Mouse (Mus musculus): ENCODE results near the gene Metap1d. TPM values are rescaled to one million over a fixed set of nuclear protein-coding genes. Genes with fewer than 3 reads are reported as not detected.

The Metap1d gene
- polyA plus RNA-seq, 1 experiment: 7.3 TPM

DNA sequence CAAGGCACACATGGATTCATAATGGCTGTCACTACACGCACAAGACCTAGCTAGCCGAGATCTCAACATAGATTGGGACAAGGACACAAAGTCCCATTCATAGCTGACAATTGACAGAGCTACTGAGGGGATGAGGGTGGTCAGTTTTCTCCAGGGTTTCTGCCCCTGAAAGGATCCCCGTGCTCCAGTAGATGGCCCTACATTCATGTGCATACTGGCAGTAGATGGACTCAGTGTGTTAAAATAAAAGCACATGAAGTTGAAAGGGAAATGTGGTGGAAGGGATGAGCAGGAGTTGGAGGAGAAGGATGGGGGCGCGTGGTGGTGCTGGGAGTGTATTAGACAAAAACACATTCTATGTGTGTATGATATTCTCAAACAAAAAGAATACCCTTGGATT, 1.3 kb upstream of the Metap1d start:
- TF ChIP-seq POLR2AphosphoS2 (IDR thresholded peaks at IDR 0.05; ENCODE audit: insufficient read length, low read depth): no peak
- no peak for TF ChIP-seq MAX (IDR thresholded peaks at IDR 0.05; ENCODE audit: low read depth)
- TF ChIP-seq USF1 (IDR thresholded peaks at IDR 0.05; ENCODE audit: low read depth): no peak
- TF ChIP-seq POLR2A (IDR thresholded peaks at IDR 0.05; ENCODE audit: insufficient read length, low read depth): no peak
- TF ChIP-seq TCF12 (IDR thresholded peaks at IDR 0.05; ENCODE audit: insufficient read depth, poor library complexity, severe bottlenecking): no peak
- no peak for TF ChIP-seq MYOG (IDR thresholded peaks at IDR 0.05; ENCODE audit: control insufficient read depth in 1 of 3, insufficient read depth in 1 of 3, insufficient read length in 2 of 3, low read depth in 2 of 3)
- TF ChIP-seq E2F4 (IDR thresholded peaks at IDR 0.05; ENCODE audit: insufficient read depth): no peak
- TF ChIP-seq TCF3 (IDR thresholded peaks at IDR 0.05; ENCODE audit: insufficient read length, low read depth): no peak
- no peak for TF ChIP-seq CEBPB (IDR thresholded peaks at IDR 0.05; ENCODE audit: insufficient read depth, poor library complexity, severe bottlenecking)
- TF ChIP-seq MYOD1 (IDR thresholded peaks at IDR 0.05; ENCODE audit: control insufficient read depth in 1 of 3, insufficient read length in 2 of 3, low read depth in 2 of 3): no peak
- no peak for TF ChIP-seq SRF (IDR thresholded peaks at IDR 0.05; ENCODE audit: control insufficient read depth, insufficient read length, low read depth)
- no peak for TF ChIP-seq REST (IDR thresholded peaks at IDR 0.05; ENCODE audit: insufficient read depth, insufficient read length)
- Histone ChIP-seq H3K36me3 (ENCODE audit: control insufficient read depth, insufficient read depth) (no peaks in the 10 kb centered on the region), H3K4me2 (ENCODE audit: low read depth) (no peak overlapping the region), H3K27me3 (ENCODE audit: control insufficient read depth, insufficient read depth, insufficient read length) (no peaks in the 10 kb centered on the region), H3K79me2 (ENCODE audit: control insufficient read depth, insufficient read depth) (no peaks in the 10 kb centered on the region), H3K4me3 (no peak overlapping the region), H3ac (ENCODE audit: control insufficient read depth, insufficient read length) (no peak overlapping the region)

DNA sequence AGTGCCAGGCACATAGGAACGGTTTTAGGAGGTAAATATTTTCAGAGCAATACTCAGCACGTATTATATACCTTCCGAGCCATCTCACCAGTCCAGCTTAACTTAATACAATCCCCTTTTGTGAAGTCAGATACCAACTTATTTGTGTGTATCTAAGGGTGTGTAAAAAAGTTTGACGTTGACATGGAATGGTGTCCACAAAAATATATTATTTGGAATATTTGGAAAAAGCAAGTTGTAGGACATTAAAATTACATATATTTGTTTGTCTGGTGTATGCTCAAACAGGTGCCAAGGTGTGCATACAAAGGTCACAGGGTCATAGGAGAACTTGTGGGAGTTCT, 813 bp downstream of the Metap1d start:
- Histone ChIP-seq H3K27me3 (ENCODE audit: control insufficient read depth, insufficient read depth, insufficient read length) (no peaks in the 10 kb centered on the region), H3ac (ENCODE audit: control insufficient read depth, insufficient read length) (peak overlapping the region; percentile 16), H3K4me3 (peak overlapping the region; percentile 61), H3K36me3 (ENCODE audit: control insufficient read depth, insufficient read depth) (no peaks in the 10 kb centered on the region), H3K4me2 (ENCODE audit: low read depth) (peak overlapping the region; percentile 72), H3K79me2 (ENCODE audit: control insufficient read depth, insufficient read depth) (no peaks in the 10 kb centered on the region)
- TF ChIP-seq E2F4 (IDR thresholded peaks at IDR 0.05; ENCODE audit: insufficient read depth) (no peak), MYOD1 (IDR thresholded peaks at IDR 0.05; ENCODE audit: control insufficient read depth in 1 of 3, insufficient read length in 2 of 3, low read depth in 2 of 3) (no peak), MYOG (IDR thresholded peaks at IDR 0.05; ENCODE audit: control insufficient read depth in 1 of 3, insufficient read depth in 1 of 3, insufficient read length in 2 of 3, low read depth in 2 of 3) (no peak), CEBPB (IDR thresholded peaks at IDR 0.05; ENCODE audit: insufficient read depth, poor library complexity, severe bottlenecking) (no peak), TCF3 (IDR thresholded peaks at IDR 0.05; ENCODE audit: insufficient read length, low read depth) (no peak), POLR2A (IDR thresholded peaks at IDR 0.05; ENCODE audit: insufficient read length, low read depth) (no peak), USF1 (IDR thresholded peaks at IDR 0.05; ENCODE audit: low read depth) (no peak), REST (IDR thresholded peaks at IDR 0.05; ENCODE audit: insufficient read depth, insufficient read length) (no peak), TCF12 (IDR thresholded peaks at IDR 0.05; ENCODE audit: insufficient read depth, poor library complexity, severe bottlenecking) (no peak)

DNA sequence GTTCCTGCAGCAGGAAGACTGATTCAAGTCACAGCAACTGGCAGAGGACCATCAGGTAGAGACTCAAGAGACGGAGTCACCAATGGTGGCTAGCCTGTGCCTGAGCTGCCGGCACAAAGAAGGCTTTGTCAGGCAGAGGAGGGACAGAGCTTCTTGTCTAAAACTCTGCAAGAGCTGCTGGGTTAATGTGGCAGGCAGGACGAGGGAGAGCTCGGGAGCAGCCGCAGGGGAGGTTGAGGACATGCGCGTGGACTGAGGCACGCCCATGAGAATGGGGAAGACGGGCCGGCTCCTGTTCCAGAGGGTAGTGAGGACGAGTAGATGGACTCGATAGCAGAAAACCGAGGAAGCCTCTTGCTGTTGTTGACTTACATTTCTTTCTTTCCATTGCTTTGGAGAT, 5.5 kb downstream of the Metap1d start:
- Histone ChIP-seq H3ac (ENCODE audit: control insufficient read depth, insufficient read length) (no peak overlapping the region), H3K4me3 (no peak overlapping the region), H3K36me3 (ENCODE audit: control insufficient read depth, insufficient read depth) (no peaks in the 10 kb centered on the region), H3K4me2 (ENCODE audit: low read depth) (no peak overlapping the region), H3K27me3 (ENCODE audit: control insufficient read depth, insufficient read depth, insufficient read length) (no peaks in the 10 kb centered on the region), H3K79me2 (ENCODE audit: control insufficient read depth, insufficient read depth) (no peaks in the 10 kb centered on the region)
- TF ChIP-seq TCF3 (IDR thresholded peaks at IDR 0.05; ENCODE audit: insufficient read length, low read depth): no peak
- no peak for TF ChIP-seq SRF (IDR thresholded peaks at IDR 0.05; ENCODE audit: control insufficient read depth, insufficient read length, low read depth)
- no peak for TF ChIP-seq E2F4 (IDR thresholded peaks at IDR 0.05; ENCODE audit: insufficient read depth)
- no peak for TF ChIP-seq MYOG (IDR thresholded peaks at IDR 0.05; ENCODE audit: control insufficient read depth in 1 of 3, insufficient read depth in 1 of 3, insufficient read length in 2 of 3, low read depth in 2 of 3)
- no peak for TF ChIP-seq POLR2A (IDR thresholded peaks at IDR 0.05; ENCODE audit: insufficient read length, low read depth)
- no peak for TF ChIP-seq USF1 (IDR thresholded peaks at IDR 0.05; ENCODE audit: low read depth)
- TF ChIP-seq MYOD1 (IDR thresholded peaks at IDR 0.05; ENCODE audit: control insufficient read depth in 1 of 3, insufficient read length in 2 of 3, low read depth in 2 of 3): no peak
- no peak for TF ChIP-seq POLR2AphosphoS2 (IDR thresholded peaks at IDR 0.05; ENCODE audit: insufficient read length, low read depth)
- no peak for TF ChIP-seq REST (IDR thresholded peaks at IDR 0.05; ENCODE audit: insufficient read depth, insufficient read length)
- no peak for TF ChIP-seq CEBPB (IDR thresholded peaks at IDR 0.05; ENCODE audit: insufficient read depth, poor library complexity, severe bottlenecking)
- TF ChIP-seq MAX (IDR thresholded peaks at IDR 0.05; ENCODE audit: low read depth): no peak
- no peak for TF ChIP-seq TCF12 (IDR thresholded peaks at IDR 0.05; ENCODE audit: insufficient read depth, poor library complexity, severe bottlenecking)

DNA sequence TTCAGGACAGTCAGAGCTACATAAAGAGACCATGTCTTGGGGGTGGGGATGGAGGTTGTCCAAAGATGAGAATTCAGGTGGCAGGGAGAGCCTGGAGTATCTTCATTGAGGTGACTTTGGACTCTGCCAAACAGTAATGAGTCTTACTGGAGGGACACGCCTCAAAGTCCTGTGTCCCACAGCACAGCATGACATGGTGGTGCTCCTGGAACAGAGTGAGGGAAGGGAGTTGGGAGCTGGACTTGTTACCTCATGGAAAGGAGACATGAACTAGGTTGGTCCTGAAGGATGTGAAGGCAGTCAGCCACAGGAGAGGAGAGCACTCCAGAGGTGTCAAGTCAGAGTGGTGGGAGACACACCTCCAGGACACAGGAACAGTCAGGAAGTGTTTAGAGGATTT, 6.6 kb downstream of the Metap1d start:
- H3K27me3 ChIP-seq (ENCODE audit: control insufficient read depth, insufficient read depth, insufficient read length): no peaks in the 10 kb centered on the region
- no peaks in the 10 kb centered on the region for H3K36me3 ChIP-seq (ENCODE audit: control insufficient read depth, insufficient read depth)
- H3K4me3 ChIP-seq: no peak overlapping the region
- no peaks in the 10 kb centered on the region for H3K79me2 ChIP-seq (ENCODE audit: control insufficient read depth, insufficient read depth)
- H3K4me2 ChIP-seq (ENCODE audit: low read depth): no peak overlapping the region
- TF ChIP-seq POLR2AphosphoS2 (IDR thresholded peaks at IDR 0.05; ENCODE audit: insufficient read length, low read depth): no peak
- no peak for TF ChIP-seq CEBPB (IDR thresholded peaks at IDR 0.05; ENCODE audit: insufficient read depth, poor library complexity, severe bottlenecking)
- no peak for TF ChIP-seq REST (IDR thresholded peaks at IDR 0.05; ENCODE audit: insufficient read depth, insufficient read length)
- no peak for TF ChIP-seq E2F4 (IDR thresholded peaks at IDR 0.05; ENCODE audit: insufficient read depth)
- no peak for TF ChIP-seq MAX (IDR thresholded peaks at IDR 0.05; ENCODE audit: low read depth)
- no peak for TF ChIP-seq USF1 (IDR thresholded peaks at IDR 0.05; ENCODE audit: low read depth)
- TF ChIP-seq POLR2A (IDR thresholded peaks at IDR 0.05; ENCODE audit: insufficient read length, low read depth): no peak
- no peak for TF ChIP-seq MYOG (IDR thresholded peaks at IDR 0.05; ENCODE audit: control insufficient read depth in 1 of 3, insufficient read depth in 1 of 3, insufficient read length in 2 of 3, low read depth in 2 of 3)
- no peak for TF ChIP-seq TCF12 (IDR thresholded peaks at IDR 0.05; ENCODE audit: insufficient read depth, poor library complexity, severe bottlenecking)
- no peak for TF ChIP-seq MYOD1 (IDR thresholded peaks at IDR 0.05; ENCODE audit: control insufficient read depth in 1 of 3, insufficient read length in 2 of 3, low read depth in 2 of 3)
- no peak overlapping the region for H3ac ChIP-seq (ENCODE audit: control insufficient read depth, insufficient read length)

Measured in myocyte (in vitro differentiated cells).